Mouse (Mus musculus) heart, postnatal 36 days (tissue): ENCODE measurements around the gene Mypop. TPM values are rescaled to one million over a fixed set of nuclear protein-coding genes. Genes with fewer than 3 reads are reported as not detected.

ENCODE experiments used
- total RNA-seq, 2 experiments: library from RNA; stranded (reverse); gene quantifications; 2 replicates each; pipeline ENCODE4 v1.2.3; 2021

The Mypop gene
- total RNA-seq, 2 experiments from 2014 or later, result 3.4 to 4.3 TPM

Other genes with a start within 250 kb of the Mypop start
- gene Psg19, start 192.7 kb upstream of the Mypop start, total RNA-seq, result not detected
- gene Psg17, start 169.6 kb upstream of the Mypop start, total RNA-seq, result not detected
- gene Mill2, start 151.3 kb upstream of the Mypop start, total RNA-seq, result 1 to 10 TPM; 5.8 to 6.3 TPM
- gene Pglyrp1, start 119.9 kb upstream of the Mypop start, total RNA-seq, result 1 to 10 TPM; 1.4 to 1.6 TPM
- gene Ccdc61, start 80.8 kb upstream of the Mypop start, total RNA-seq, result 10 to 100 TPM in 1 of 2 experiments, 1 to 10 TPM in 1; 7.7 to 11.0 TPM
- 1 to 10 TPM; 4.8 to 7.7 TPM for gene Nova2, start 65.4 kb upstream of the Mypop start, total RNA-seq
- not detected for gene Nanos2, start 3.8 kb upstream of the Mypop start, total RNA-seq
- 10 to 100 TPM; 19.6 to 23.0 TPM for gene Irf2bp1, start 12.8 kb downstream of the Mypop start, total RNA-seq
- not detected for gene Foxa3, start 32.3 kb downstream of the Mypop start, total RNA-seq
- 10 to 100 TPM; 85.2 to 86.8 TPM for gene Sympk, start 33.1 kb downstream of the Mypop start, total RNA-seq
- gene Rsph6a, start 63.4 kb downstream of the Mypop start, total RNA-seq, result not detected
- gene Dmwd, start 85.0 kb downstream of the Mypop start, total RNA-seq, result 10 to 100 TPM; 48.8 to 52.4 TPM
- gene Dmpk, start 92.6 kb downstream of the Mypop start, total RNA-seq, result 100 to 1,000 TPM; 512 to 563 TPM
- gene Six5, start 103.3 kb downstream of the Mypop start, total RNA-seq, result 10 to 100 TPM in 1 of 2 experiments, 1 to 10 TPM in 1; 7.2 to 10.2 TPM
- not detected for gene Gm4969, start 127.1 kb downstream of the Mypop start, total RNA-seq
- 1 to 10 TPM; 4.6 to 5.3 TPM for gene Fbxo46, start 128.6 kb downstream of the Mypop start, total RNA-seq
- gene Qpctl, start 158.0 kb downstream of the Mypop start, total RNA-seq, result 1 to 10 TPM; 3.8 to 4.8 TPM
- gene Snrpd2, start 158.5 kb downstream of the Mypop start, total RNA-seq, result 10 to 100 TPM; 66.8 to 67.0 TPM
- under 1 TPM in 1 of 2 experiments, not detected in 1; 0.14 TPM for gene Gipr, start 174.9 kb downstream of the Mypop start, total RNA-seq
- 10 to 100 TPM; 34.3 to 44.4 TPM for gene Eml2, start 185.2 kb downstream of the Mypop start, total RNA-seq
- gene Gpr4, start 221.3 kb downstream of the Mypop start, total RNA-seq, result 10 to 100 TPM in 1 of 2 experiments, 1 to 10 TPM in 1; 7.9 to 10.6 TPM
- gene Opa3, start 237.1 kb downstream of the Mypop start, total RNA-seq, result 10 to 100 TPM; 53.9 to 62.9 TPM